Mouse (Mus musculus) hindbrain, embryonic 13.5 days (tissue): ENCODE measurements around the gene Ankrd7. TPM values are rescaled to one million over a fixed set of nuclear protein-coding genes. Genes with fewer than 3 reads are reported as not detected.
"Not testable (repeated sequence)": the region's sequence is repeated elsewhere in the genome, so short reads cannot be mapped to it uniquely, and the experiment has no call there.

Experiments
- ATAC-seq: fragments of 200-750 bp; cut with Nextera tagmentation; 2 replicates; pipeline ENCODE4 v1.8.0; 2017; ENCODE audit warnings: moderate TSS enrichment; ENCODE audit not compliant: low FRiP score
- H3K27ac ChIP-seq: fragments of 300-500 bp; sonication (generic); 2 replicates; pipeline ENCODE4 v1.5.1; 2015; ENCODE audit warnings: inconsistent platforms, mild to moderate bottlenecking, moderate library complexity
- H3K27me3 ChIP-seq: fragments of 300-500 bp; sonication (generic); 2 replicates; pipeline ENCODE4 v1.6.1; 2015; ENCODE audit warnings: mild to moderate bottlenecking, inconsistent platforms
- H3K36me3 ChIP-seq: fragments of 300-500 bp; sonication (generic); 2 replicates; pipeline ENCODE4 v1.6.1; 2015; ENCODE audit warnings: mild to moderate bottlenecking, inconsistent platforms
- H3K4me1 ChIP-seq: fragments of 300-500 bp; sonication (generic); replicated peaks from 2 replicates; pipeline ENCODE4 v1.6.1; 2015; ENCODE audit warnings: inconsistent platforms
- H3K4me2 ChIP-seq: fragments of 300-500 bp; sonication (generic); 2 replicates; pipeline ENCODE4 v1.6.1; 2015; ENCODE audit warnings: inconsistent platforms, mild to moderate bottlenecking, moderate library complexity
- H3K4me3 ChIP-seq: fragments of 300-500 bp; sonication (generic); 2 replicates; pipeline ENCODE4 v1.5.1; 2015; ENCODE audit warnings: mild to moderate bottlenecking, inconsistent platforms
- H3K9ac ChIP-seq: fragments of 300-500 bp; sonication (generic); 2 replicates; pipeline ENCODE4 v1.6.1; 2015; ENCODE audit warnings: mild to moderate bottlenecking, inconsistent platforms
- H3K9me3 ChIP-seq: fragments of 300-500 bp; sonication (generic); 2 replicates; pipeline ENCODE4 v1.6.1; 2016; ENCODE audit warnings: inconsistent platforms
- WGBS: fragments of 180-500 bp; shearing (Covaris S2); methylation state at CpG from one replicate; pipeline ENCODE4 v1.1.7; 2015; 5-methylcytosine and 5-hydroxymethylcytosine counted together
- polyA plus RNA-seq: library from polyadenylated mRNA; unstranded; fragments of >200 nt; fragmentation: Nextera tagmentation; extraction: Ambion mirVana; gene quantifications from 2 replicates; pipeline ENCODE4 v1.2.1, GENCODE M21; 2015

Gene Ankrd7
- polyA plus RNA-seq, result 0.17 TPM in 1 of 2 replicates, not detected in the other

DNA sequence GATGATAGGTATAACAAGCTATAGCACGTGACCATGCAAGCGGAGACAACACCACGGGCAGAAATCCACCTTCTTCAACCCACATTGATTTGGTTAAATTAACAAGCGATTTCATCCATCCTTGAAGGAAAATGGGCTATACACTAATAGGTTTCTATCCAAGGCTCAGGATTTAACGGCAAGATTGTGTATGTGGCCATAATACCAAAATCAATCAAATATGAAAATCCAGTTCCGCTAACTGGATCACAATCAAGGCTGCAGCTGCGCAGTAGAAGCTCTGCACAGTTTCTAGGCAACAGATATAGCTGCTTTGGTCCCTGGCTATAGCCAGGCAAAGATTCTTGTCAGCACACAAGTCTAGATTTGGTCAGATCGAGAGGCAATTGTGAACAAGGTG lies at the start of gene Ankrd7:
Gene Ankrd7 (plus strand): TSS at position 301 of the 400 bp plus-strand sequence.
- H3K27me3 ChIP-seq, result no peaks in the 10 kb centered on the region
- no peak within 1 kb of the TSS for H3K4me3 ChIP-seq
- no peaks in the 10 kb centered on the region for H3K36me3 ChIP-seq
- no peaks in the 10 kb centered on the region for H3K4me1 ChIP-seq
- no peak within 1 kb of the TSS for H3K9ac ChIP-seq
- WGBS, result 93% methylated on average over 8 of the region's 8 CpGs
- no peak within 1 kb of the TSS for H3K27ac ChIP-seq
- no peak for ATAC-seq
- no peaks in the 10 kb centered on the region for H3K9me3 ChIP-seq
- H3K4me2 ChIP-seq, result no peak within 1 kb of the TSS

DNA sequence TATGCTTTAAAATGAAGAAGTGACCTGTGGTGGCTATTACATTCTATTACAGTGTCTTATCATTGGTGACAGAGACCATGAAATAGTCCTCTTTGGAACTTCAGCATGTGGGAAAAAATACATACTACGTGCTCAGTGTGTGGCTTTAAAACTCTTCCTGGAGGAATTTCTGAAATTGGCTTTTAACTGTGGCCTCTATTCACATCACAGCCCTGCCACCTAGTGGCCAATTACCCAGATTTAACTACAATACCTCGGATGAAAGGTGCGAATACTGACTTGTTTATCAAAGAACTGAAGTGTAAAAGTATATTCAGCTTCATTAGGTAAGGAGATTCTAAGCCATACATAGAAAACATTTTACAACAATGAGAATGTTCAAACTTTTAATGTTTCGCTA lies 46.8 kb upstream of the Ankrd7 start:
- no peaks in the 10 kb centered on the region for H3K4me1 ChIP-seq
- H3K27me3 ChIP-seq, result no peaks in the 10 kb centered on the region
- H3K27ac ChIP-seq, result no peak overlapping the region
- no peak overlapping the region for H3K9ac ChIP-seq
- no peak overlapping the region for H3K4me3 ChIP-seq
- no peaks in the 10 kb centered on the region for H3K36me3 ChIP-seq
- WGBS, result 18% methylated on average over 4 of the region's 4 CpGs
- no peak overlapping the region for H3K4me2 ChIP-seq
- H3K9me3 ChIP-seq, result no peaks in the 10 kb centered on the region
- ATAC-seq, result no peak

- Histone ChIP-seq H3K4me3 (no peak overlapping the region), H3K27ac (no peak overlapping the region), H3K36me3 (no peaks in the 10 kb centered on the region), H3K4me1 (no peaks in the 10 kb centered on the region), H3K4me2 (no peak overlapping the region), H3K9me3 (no peaks in the 10 kb centered on the region), H3K9ac (no peak overlapping the region), H3K27me3 (no peaks in the 10 kb centered on the region)
- WGBS, result 74% methylated on average over 4 of the region's 4 CpGs
- ATAC-seq, result no peak
Measured at GRCm38 (mm10) chr6:18820246-18820645, 45.9 kb upstream of the Ankrd7 start.

DNA sequence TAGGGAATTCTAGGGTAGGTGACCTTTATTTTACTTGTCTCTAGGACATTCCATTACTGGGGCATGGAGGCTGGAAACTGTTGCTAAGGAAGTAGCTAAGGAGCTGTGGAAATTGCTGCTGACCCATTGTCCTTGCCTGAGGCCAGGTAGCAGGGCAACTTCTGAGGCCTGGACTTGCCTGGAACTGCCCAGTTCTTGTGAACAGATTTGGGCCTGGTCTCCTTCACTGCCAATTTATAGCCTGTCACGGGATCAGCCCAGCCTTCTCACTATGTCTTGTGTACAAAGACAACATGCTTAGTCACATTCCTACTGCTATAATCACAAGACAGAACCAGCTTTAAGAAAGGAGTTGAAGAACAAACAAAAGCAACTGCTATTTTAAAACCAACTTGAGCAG lies 43.3 kb upstream of the Ankrd7 start:
- H3K36me3 ChIP-seq, result no peaks in the 10 kb centered on the region
- no peaks in the 10 kb centered on the region for H3K4me1 ChIP-seq
- no peak overlapping the region for H3K9ac ChIP-seq
- no peaks in the 10 kb centered on the region for H3K9me3 ChIP-seq
- no peak overlapping the region for H3K4me2 ChIP-seq
- H3K27ac ChIP-seq, result no peak overlapping the region
- H3K4me3 ChIP-seq, result no peak overlapping the region
- H3K27me3 ChIP-seq, result no peaks in the 10 kb centered on the region
- WGBS, result 77% methylated on average over 1 of the region's 1 CpGs
- no peak for ATAC-seq

DNA sequence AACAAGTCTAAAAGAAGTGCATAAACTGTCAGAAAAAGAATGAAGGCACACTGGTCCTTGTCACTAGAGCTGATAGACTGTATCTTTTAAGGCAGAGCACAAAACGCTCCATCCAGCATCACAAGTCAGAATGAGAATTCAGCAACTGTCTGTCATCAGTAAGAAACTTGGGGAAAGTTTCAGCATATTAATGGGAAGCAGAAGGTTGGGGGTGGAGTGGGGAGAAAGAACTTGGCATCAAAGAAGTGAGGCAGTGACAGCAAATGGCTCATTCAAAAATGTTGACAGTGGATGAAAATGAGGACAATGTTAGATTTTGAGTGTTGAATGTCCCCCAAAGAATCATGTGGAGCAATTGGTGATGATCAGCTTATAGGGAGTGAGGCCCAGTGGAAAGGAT lies 33.2 kb upstream of the Ankrd7 start:
- no peak overlapping the region for H3K4me2 ChIP-seq
- WGBS, result 78% methylated on average over 1 of the region's 1 CpGs
- no peak for ATAC-seq
- H3K9me3 ChIP-seq, result no peaks in the 10 kb centered on the region
- H3K4me1 ChIP-seq, result no peaks in the 10 kb centered on the region
- no peak overlapping the region for H3K9ac ChIP-seq
- no peaks in the 10 kb centered on the region for H3K36me3 ChIP-seq
- H3K27ac ChIP-seq, result no peak overlapping the region
- no peak overlapping the region for H3K4me3 ChIP-seq
- no peaks in the 10 kb centered on the region for H3K27me3 ChIP-seq

DNA sequence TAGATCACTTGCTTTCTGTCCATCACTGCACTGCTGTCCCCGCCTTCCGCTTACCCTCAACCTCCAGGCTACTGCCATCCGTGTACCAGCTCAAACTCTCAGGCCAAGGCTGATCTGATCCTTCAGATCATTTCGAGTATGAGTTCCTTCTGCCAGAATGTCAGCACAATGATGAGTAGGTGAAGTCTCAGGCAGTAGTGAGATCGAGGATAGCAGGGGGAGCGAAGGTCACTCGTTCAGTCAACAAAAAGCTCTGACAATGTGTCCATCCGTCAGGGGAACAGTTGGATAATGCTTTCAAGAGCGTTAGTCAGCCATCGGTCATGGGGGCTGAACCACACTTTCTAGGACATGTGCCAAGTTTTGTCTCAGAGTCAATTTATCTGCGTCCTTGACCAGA lies 21.6 kb upstream of the Ankrd7 start:
- 80% methylated on average over 6 of the region's 11 CpGs for WGBS
- not testable (repeated sequence) for H3K27ac ChIP-seq, H3K27me3 ChIP-seq, H3K4me1 ChIP-seq, H3K4me2 ChIP-seq, H3K4me3 ChIP-seq, H3K9me3 ChIP-seq, ATAC-seq, H3K36me3 ChIP-seq, H3K9ac ChIP-seq

GRCm38 (mm10) chr6:18845571-18845970 lies 20.5 kb upstream of the Ankrd7 start:
- H3K9ac ChIP-seq, ATAC-seq, H3K4me3 ChIP-seq, H3K27me3 ChIP-seq, H3K4me2 ChIP-seq, H3K36me3 ChIP-seq, H3K9me3 ChIP-seq, H3K27ac ChIP-seq: not testable (repeated sequence)
- H3K4me1 ChIP-seq, result peaks cover 12% of the 10 kb centered on the region
- WGBS, result 63% methylated on average over 5 of the region's 7 CpGs

DNA sequence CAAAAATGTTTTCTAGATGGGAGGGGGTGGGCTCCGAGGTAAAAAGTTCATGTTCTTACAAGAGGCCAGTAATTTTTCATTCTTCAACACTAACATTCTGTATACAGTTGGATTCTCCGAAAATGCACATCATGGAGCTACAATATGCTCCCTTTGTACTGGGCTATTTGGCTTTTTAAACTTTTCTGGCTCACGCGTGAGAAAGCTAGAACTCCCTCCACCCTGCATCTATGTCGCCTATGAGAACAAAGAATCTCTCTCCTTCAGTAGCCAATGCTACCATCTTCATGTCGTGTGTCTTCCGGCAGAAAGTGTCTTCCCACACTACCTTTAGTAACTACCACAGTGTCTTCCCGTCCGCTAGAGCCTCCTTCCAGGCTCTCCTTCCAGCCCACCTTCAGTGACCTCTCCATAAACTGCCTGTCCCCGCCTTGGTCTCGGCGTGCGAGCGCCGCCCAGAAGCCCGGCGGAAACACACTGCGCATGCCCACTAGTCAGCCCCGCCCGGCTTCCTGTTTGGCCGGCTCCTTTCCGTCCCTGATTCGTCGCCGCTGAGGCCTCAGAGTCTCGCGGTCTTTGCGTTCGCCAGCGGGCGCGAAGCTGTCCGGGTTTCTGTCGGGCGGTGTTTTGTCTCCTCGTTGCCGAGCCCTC lies 17.9 kb upstream of the Ankrd7 start, which contains the start of gene Lsm8:
Gene Lsm8 (plus strand): TSS at position 529 of the 651 bp plus-strand sequence.
- H3K27me3 ChIP-seq, result no peaks in the 10 kb centered on the region
- H3K4me2 ChIP-seq, result peak within 1 kb of the TSS; percentile 65
- peak within 1 kb of the TSS; percentile 96 for H3K27ac ChIP-seq
- H3K4me1 ChIP-seq, result peaks cover 25% of the 10 kb centered on the region
- H3K4me3 ChIP-seq, result peak within 1 kb of the TSS; percentile 79
- WGBS, result 2% methylated on average over 37 of the region's 37 CpGs
- no peaks in the 10 kb centered on the region for H3K9me3 ChIP-seq
- H3K9ac ChIP-seq, result peak within 1 kb of the TSS; percentile 95
- H3K36me3 ChIP-seq, result peaks cover 19% of the 10 kb centered on the region
- ATAC-seq, result peak; percentile 100

DNA sequence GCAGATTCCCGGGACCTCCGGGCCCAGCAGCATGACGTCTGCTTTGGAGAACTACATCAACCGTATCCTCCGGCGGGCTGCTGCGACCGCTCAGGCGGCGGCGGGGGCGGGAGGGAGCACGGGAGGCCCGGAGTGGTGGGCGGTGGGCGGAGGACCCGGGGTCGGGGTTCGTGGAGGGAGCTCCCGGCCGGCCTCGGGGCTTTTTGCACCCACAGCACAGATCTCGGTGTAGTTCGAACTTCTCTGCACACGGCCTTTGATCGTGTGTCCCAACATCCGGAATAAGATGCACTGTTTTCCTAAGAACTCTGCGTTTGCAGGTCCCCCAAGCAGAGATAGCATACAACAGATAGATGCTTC lies 17.4 kb upstream of the Ankrd7 start:
- H3K9ac ChIP-seq, result peak overlapping the region; percentile 95
- no peaks in the 10 kb centered on the region for H3K9me3 ChIP-seq
- H3K27ac ChIP-seq, result peak overlapping the region; percentile 96
- peaks cover 25% of the 10 kb centered on the region for H3K4me1 ChIP-seq
- H3K27me3 ChIP-seq, result no peaks in the 10 kb centered on the region
- 0% methylated on average over 28 of the region's 28 CpGs for WGBS
- peak overlapping the region; percentile 65 for H3K4me2 ChIP-seq
- H3K36me3 ChIP-seq, result peaks cover 23% of the 10 kb centered on the region
- no peak; the same call in 1 of the 2 replicates for ATAC-seq
- H3K4me3 ChIP-seq, result peak overlapping the region; percentile 79

DNA sequence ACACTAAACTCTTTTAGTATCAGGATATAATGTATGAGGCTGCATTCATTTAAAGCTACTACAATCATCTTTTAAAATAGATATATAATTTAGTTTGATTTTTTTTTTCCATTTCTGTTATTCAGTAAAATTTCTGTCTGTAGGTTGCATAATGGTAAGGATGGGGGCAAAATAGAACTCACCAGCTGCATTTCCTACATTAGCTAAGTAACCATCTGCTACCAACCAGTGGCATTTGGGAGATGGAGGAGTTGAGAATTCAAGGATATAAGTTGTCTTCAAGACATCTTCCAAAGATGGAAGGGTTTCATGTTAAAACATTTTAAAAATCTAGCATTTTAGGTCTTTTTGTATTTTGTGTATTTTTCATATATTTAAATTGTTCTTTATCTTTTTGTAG lies 10.8 kb upstream of the Ankrd7 start:
- no peak for ATAC-seq
- H3K27ac ChIP-seq, result no peak overlapping the region

GRCm38 (mm10) chr6:18856487-18857078 lies 9.5 kb upstream of the Ankrd7 start:
- H3K4me3 ChIP-seq, result no peak overlapping the region
- peaks cover 49% of the 10 kb centered on the region for H3K36me3 ChIP-seq
- 100% methylated on average over 3 of the region's 3 CpGs for whole genome bisulfite sequencing
- peaks cover 6% of the 10 kb centered on the region for H3K4me1 ChIP-seq
- H3K9me3 ChIP-seq, result no peaks in the 10 kb centered on the region
- no peak overlapping the region for H3K4me2 ChIP-seq
- H3K9ac ChIP-seq, result no peak overlapping the region
- H3K27me3 ChIP-seq, result no peaks in the 10 kb centered on the region
- H3K27ac ChIP-seq, result no peak overlapping the region
- ATAC-seq, result no peak

More for the DNA sequence above, 10.8 kb upstream of the Ankrd7 start:
- H3K4me3 ChIP-seq, result no peak overlapping the region
- H3K4me2 ChIP-seq, result no peak overlapping the region
- peaks cover 55% of the 10 kb centered on the region for H3K36me3 ChIP-seq
- H3K9ac ChIP-seq, result no peak overlapping the region
- no peaks in the 10 kb centered on the region for H3K9me3 ChIP-seq
- H3K27me3 ChIP-seq, result no peaks in the 10 kb centered on the region
- peaks cover 14% of the 10 kb centered on the region for H3K4me1 ChIP-seq

DNA sequence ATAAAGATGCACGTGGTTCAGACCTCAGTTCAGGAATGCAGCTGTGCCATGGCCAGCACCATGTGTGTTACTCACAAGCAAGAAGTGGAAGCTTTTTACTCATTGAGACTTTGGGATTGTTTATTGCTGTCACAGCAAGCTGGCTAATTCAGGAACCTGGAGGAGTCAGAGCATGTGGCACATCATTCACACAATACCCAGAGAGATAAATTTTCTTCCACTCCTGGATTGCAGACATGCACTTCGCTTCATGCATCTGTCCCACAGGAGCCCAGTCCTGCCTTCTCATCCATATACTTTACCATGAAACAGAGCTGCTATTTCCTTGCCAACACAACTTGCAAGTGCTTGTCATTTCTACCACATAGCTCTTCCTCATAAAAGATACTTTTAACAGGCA lies 22.9 kb downstream of the Ankrd7 start:
- no peaks in the 10 kb centered on the region for H3K4me1 ChIP-seq
- WGBS, result 81% methylated on average over 2 of the region's 2 CpGs

DNA sequence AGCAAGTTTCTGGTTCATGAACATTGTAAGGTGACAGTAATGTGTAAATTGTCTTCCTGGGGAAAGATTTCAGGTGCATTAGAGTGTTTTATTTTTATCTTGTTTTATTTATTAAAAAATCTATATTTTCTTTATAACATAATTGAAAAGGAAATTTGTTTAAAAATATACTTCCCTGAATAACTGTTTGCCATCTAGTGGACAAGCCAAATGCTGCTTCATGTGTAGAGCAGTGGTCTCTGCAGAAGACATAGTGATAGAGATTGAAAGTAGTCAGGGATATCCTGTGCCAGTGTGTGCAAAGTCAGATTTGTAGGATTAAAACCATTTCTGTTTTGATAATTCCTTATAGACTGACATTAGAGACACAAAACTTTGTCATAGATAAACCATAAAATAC lies 28.0 kb downstream of the Ankrd7 start:
- Histone ChIP-seq H3K4me3 (no peak overlapping the region), H3K9me3 (no peaks in the 10 kb centered on the region)

More for the DNA sequence above, 22.9 kb downstream of the Ankrd7 start:
- Histone ChIP-seq H3K4me3 (no peak overlapping the region), H3K4me2 (no peak overlapping the region), H3K27ac (no peak overlapping the region), H3K9ac (no peak overlapping the region), H3K27me3 (no peaks in the 10 kb centered on the region), H3K36me3 (no peaks in the 10 kb centered on the region), H3K9me3 (no peaks in the 10 kb centered on the region)
- no peak for ATAC-seq

More for the DNA sequence above, 28.0 kb downstream of the Ankrd7 start:
- Histone ChIP-seq H3K36me3 (no peaks in the 10 kb centered on the region), H3K4me2 (no peak overlapping the region), H3K27me3 (no peaks in the 10 kb centered on the region), H3K27ac (no peak overlapping the region), H3K4me1 (no peaks in the 10 kb centered on the region), H3K9ac (no peak overlapping the region)
- ATAC-seq, result no peak
